Mouse (Mus musculus) gastrocnemius, postnatal 25 days (tissue): ENCODE data around the gene Ranbp17. TPM values are rescaled to one million over a fixed set of nuclear protein-coding genes. Genes with fewer than 3 reads are reported as not detected.

Source experiments
- DNase-seq: peaks from one replicate; pipeline ENCODE4 v3.0.0; 2022
- total RNA-seq, 2 experiments: library from RNA; stranded (reverse); gene quantifications; 1 replicate in 1 of 2; 2 replicates in 1 of 2; pipeline ENCODE4 v1.2.3; 2021

The Ranbp17 gene
- total RNA-seq, 2 experiments from 2014 or later, result 0.38 to 0.79 TPM

- DNase-seq, result no peak
Measured at GRCm38 (mm10) chr11:33234134-33234533, 279.4 kb downstream of the Ranbp17 start.

DNA sequence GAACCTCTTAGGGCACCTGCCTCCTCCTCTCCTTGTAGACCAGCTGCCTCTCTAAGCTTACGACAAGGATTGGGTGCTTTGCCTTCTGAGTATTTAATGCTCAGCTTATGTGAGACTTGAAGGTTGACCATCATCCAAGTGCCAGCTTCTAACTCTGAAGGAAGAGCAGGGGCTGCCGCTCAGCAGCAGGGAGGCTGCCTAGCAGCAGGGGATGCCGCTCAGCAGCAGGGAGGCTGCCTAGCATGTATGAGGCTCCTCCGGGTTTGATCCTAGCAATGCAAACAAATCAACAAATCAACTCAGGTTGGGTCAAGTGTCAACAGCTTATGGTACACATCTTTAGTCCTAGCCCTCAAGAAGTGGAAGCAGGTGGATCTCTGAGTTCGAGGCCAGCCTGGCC is 281.5 kb downstream of the Ranbp17 start:
- DNase-seq, result no peak

- no peak for DNase-seq
Measured at GRCm38 (mm10) chr11:33228186-33228585, 285.4 kb downstream of the Ranbp17 start.

DNA sequence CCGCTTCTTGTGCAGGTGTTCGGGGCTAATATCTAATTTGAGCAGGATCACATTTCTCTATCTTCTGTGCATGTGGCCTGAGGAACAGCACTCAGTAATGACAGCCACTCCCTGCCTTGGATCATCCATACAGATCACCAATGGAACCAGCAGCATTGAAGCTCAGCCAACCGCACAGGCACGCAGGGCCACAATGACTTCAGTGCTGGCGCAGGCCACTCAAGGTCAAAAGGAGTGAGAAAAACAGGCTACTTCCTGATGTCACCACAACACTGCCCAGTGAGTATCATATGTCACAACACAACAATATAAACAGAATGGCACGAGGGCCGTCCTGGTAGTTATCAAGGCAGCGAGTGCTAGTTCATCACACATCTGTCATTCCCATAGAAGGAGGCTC is 287.0 kb downstream of the Ranbp17 start:
- no peak for DNase-seq

DNA sequence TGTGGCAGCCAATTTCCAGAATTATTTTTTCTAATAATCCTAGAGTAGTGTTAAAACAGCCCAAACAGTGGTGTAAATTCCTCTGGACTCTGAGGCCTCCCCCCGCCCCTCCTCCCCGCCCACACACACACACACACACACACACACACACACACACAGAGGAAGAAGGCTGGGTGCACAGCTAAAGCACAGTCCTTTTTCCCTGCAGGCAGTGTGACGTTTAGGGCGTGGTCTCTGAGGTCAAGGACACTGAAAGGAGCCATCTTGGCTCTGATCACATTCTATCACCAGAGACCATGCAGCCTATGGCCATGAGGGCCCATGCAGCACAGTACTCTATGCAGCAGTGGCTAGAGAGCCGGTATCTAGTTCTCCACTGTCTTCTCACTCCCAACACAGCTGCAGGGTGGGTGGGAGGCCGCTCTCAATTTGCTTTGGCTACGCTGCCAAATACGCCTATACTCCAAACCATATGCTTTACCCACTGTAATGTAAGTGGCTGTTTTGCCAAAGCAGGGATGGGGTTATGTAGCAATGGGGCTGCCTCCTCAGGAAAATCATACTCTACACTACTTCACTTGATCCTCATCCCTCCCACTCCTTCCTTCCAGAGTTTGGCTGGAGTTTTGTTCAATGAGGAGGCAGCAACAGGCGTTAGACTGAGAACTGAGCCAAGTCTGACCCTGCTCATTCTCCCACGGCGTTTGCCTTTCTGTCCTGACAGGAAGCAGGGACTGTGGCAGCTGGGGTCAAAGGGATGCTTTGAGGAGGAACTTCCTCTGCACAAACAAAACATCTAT is 291.8 kb downstream of the Ranbp17 start:
- DNase-seq, result no peak

DNA sequence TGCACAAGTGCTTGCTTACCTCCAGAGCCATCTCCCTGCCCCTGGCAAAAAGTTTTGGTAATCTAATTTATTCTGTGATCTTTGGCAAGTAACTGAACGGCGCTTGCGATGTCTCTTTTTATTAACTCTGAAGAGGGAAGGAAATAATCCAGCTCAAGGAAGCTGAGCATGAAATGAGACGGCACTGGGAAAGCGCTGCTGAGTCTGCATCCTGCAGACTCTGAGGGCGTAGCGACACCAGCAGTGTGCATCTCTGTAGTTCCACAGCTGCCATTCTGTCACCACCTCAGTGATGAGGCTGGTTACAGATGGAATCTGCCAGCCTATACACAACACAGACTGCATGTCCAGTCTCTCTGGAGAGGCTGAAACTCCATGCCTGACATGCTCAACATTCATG is 292.8 kb downstream of the Ranbp17 start:
- DNase-seq, result no peak

DNA sequence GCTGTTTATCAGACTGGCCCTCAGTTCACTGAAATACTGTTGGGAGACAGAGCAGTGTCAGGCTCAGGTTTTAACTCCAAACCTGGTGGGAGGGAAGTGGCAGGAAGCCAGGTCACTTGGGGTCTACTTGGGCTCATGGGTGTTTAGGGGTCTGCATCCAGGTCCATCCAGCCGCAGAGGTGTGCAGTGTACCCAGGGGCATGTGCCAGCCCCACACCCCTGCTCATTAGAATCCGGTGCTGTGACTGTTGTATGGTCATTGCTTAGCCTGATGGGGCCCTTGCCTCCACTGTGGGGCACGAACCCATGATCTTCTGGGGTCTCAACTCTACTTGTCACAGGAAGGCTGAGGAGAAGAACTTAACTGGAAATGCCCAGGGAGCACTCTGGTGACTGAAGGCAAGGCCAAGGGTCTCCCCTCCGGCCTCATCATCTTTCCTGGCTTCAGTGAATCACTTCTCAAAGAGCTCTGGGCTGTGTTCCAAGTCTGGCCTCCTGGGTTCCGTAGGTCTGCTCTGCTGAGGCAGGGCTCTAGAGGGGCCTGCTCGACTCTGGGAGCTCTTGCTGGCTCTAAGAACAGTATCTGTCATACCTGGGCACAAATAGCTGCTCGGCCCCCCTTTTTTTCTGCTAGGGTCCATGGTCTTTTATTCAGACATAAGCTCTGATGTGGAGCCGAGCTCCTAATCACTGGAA is 296.0 kb downstream of the Ranbp17 start:
- no peak for DNase-seq

GRCm38 (mm10) chr11:33207411-33207810 is 306.1 kb downstream of the Ranbp17 start:
- DNase-seq, result no peak

DNA sequence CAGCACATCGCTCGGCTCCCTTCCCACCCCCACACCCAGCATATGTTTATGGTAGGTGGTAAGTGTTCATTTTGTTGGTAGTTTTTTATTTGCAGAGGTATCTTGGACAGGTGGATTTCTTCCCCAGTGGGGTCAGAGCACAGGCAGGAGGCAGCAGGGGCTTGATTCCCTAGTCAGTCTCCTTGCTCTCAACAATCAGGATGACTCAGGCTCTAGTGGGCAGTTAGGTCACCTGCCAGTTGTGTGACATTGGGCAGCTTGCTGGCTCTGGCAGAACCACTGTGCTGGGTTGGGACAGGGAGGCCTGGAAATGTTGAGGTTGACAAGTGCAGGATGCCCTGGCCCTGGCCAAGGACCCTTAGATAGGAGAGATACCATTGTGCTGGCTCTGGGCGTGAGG is 308.6 kb downstream of the Ranbp17 start:
- DNase-seq, result no peak

- no peak for DNase-seq
Measured at GRCm38 (mm10) chr11:33204329-33204705, 309.2 kb downstream of the Ranbp17 start.

- no peak for DNase-seq
Measured at GRCm38 (mm10) chr11:33203383-33204328, 309.9 kb downstream of the Ranbp17 start, which contains the start of gene Tlx3. TSS of gene Tlx3 (minus strand) at chr11:33203589.

DNA sequence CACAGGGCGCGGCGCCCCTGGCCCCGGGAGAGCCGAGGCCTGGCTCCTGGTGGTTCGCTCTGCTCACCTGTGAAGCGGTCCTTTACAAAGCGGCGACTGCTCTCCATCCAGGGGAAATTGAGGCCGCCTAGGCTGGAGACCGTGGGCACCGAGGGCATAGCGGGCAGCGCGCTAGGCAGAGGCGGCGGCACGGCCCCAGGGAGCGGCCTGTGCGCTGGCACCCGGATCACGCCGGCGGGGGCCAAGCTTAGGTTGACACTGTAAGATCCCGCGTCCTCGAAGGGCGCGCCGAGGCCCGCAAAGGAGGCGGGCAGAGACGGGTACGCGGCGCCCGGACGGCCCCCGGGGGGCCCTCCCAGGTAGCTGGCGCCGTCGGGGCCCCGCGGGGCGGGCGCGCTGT is 310.6 kb downstream of the Ranbp17 start:
- DNase-seq, result no peak

- no peak for DNase-seq
Measured at GRCm38 (mm10) chr11:33202296-33202695, 311.2 kb downstream of the Ranbp17 start.

DNA sequence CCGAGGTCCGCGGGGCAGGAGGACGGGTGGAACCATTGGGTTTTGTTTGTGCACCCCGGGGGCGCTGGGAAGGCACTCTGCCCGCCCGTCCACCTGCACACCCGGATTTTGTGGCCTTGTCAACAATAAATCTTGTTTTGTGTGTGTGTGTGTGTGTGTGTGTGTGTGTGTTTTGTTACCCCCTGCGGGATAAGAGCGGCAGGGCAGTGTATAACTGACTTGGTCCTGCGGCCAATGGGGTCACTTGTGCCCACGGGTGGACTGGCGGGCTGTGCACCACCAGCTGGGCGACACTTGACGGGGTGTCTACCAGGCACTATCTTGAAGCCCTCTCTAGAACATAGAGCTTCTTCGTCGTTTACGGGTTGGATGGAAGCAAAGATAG is 311.9 kb downstream of the Ranbp17 start:
- no peak for DNase-seq

GRCm38 (mm10) chr11:33200764-33201625 is 312.6 kb downstream of the Ranbp17 start:
- no peak for DNase-seq

DNA sequence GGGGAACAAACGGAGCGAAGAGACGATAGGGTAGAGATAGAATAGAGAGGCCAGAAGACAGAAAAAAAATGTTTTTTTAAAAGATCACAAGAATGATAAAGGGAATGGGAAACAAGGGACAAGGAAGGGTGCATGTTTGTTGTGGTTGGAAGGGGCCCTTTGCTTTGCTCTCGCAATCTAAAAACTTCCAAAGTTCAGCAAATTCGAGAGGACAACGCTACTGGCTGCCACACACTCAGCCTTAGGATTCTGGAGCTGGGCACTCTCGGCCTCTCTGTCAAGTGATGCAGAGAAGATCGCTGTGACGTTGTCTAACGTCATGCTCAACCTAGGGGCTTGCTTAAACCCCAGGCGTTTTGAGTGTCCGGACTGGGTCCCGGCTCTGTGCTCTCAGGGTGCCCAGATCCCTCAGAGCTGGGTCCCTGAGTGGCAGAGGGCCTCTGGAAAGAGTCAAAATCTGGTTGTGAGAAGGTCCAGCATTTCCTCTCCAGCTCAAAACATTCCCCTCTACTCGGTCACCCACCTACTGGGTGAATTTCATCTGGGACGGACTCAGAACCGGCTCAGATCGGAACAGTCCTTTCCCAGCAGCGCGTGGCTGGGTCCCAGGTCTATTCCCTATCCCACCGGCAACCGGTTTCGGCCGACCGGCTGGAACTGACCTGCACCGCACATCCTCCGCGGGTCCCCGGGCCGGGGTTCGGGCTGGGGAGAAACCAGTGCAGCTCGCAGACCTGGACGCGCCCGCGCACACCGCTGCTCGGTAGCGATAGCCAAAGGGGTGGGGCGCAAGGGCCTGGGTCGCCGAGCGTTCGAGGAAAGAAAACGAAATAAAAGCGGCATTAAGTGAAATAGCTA is 313.4 kb downstream of the Ranbp17 start:
- DNase-seq, result peak; percentile 23

- DNase-seq, result no peak
Measured at GRCm38 (mm10) chr11:33199117-33199514, 314.4 kb downstream of the Ranbp17 start.

DNA sequence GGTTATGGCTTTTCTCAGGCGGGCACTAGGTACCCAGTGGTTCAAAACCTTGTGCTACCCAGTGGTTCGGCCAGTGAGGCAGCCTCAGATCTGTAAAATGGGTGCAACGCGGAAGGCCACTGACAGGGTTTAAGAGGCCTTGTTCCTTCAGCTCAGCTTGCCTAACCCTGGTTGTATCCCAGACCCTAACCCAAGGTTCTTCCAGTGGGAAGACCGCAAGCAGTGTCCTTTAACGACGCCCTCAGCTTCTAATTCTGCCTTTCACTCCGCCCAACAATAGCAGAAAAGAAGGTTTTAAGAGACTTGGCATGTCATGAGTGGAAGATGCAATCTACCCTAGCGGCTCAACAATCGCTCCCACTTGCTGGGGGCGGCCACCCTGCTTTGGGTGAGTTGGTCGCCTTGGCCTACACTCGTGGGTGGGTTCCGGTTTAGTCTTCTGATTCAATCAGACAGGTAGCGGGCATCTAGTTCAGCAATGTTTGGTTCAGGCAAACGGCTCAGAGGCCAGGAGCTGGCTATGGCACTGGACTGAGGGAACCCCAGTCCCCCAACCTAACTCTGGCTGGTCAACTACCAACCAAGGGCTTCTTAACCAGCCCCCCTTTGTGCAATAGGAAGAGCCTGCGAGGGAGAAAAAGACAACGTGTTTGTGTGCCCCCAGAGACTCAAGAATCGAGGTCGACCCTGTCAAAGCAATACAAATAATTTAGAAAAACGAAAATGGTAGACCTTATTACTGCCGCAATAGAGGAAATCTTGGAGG is 315.0 kb downstream of the Ranbp17 start:
- no peak for DNase-seq

GRCm38 (mm10) chr11:33197673-33198072 is 315.9 kb downstream of the Ranbp17 start:
- no peak for DNase-seq

- DNase-seq, result no peak
Measured at GRCm38 (mm10) chr11:33197133-33197514, 316.4 kb downstream of the Ranbp17 start.
